ENCODE assay signal across 26 mouse cellular contexts in the genomic region with DNA sequence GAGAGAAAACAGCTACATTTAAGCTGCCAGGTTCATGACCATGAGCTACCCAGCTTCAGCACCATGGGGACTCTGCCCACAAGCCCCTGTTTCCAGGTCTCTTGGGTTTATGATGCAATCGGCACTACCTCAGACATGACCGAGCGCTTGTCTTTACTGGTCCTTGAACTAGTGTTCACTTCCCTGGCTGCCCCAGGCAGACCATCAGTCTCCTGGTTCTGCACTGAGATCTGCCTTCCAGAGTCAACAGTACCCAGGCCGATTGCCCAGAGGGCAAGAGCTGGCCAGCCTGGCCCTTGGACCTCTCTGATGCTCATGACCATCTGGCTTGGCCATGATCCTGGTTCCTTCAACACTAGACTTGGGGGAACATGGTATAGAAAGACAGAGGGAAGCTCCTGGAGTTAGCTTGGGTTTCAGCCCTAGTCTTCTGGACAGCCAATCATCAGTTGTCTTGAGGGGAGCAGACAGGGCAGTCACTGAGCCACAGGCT. TPM values are rescaled to one million over a fixed set of nuclear protein-coding genes. Genes with fewer than 3 reads are reported as not detected.
DNase-seq lines count a peak whose midpoint lies in the region; ATAC-seq lines count a peak whose summit lies in the region.
"Had no signal": no experiment of that assay in that cellular context is flagged by ENCODE, and none has a peak within 500 bp of the region (broad histone marks: within the 10 kb centered on the region; RNA-seq: fewer than 3 reads in every experiment).

No protein-coding gene starts in this region.

- ATAC-seq in cerebellum, adult (ENCODE audit: insufficient number of reproducible peaks, low FRiP score, low TSS enrichment), result peak; percentile 71
- ATAC-seq in monocyte, adult 5-6 weeks (replicated peaks; ENCODE audit: insufficient number of reproducible peaks, low FRiP score, low TSS enrichment, poor library complexity, severe bottlenecking), result no peak
- ATAC-seq: forebrain, embryonic 15.5 days; intestine, postnatal 0 days; liver, embryonic 12.5 days; liver, postnatal 0 days had no signal

- no peak for DNase-seq in cerebellum, postnatal 4 days (ENCODE audit: low spot score in 2 of 2)
- DNase-seq in MN1 (ENCODE audit: low spot score), result peak; percentile 28
- peak; percentile 60 for DNase-seq in cerebellum, adult 8-10 months
- DNase-seq in cerebellum, postnatal 36 days, result peak; percentile 52 to 58
- no peak for DNase-seq in ovary, postnatal 36 days (ENCODE audit: low spot score)
- DNase-seq: adrenal gland, adult 8-10 months; heart, postnatal 10 days; kidney, adult 9 months; kidney, postnatal 14 days; layer of hippocampus, adult 9-11 months; liver, postnatal 0 days; lung, postnatal 4 days; midbrain, embryonic 14.5 days had no signal

RNA-seq across cellular contexts. Expression of a gene that starts 41.6 kb away (rescaled TPM):
- total RNA-seq in monocyte, adult 5-6 weeks (2017), result 0.39 to 0.86 TPM in 2 of 3 replicates, not detected in the other
- total RNA-seq: hematopoietic stem cell, adult 5-6 weeks had no signal

RNA-seq across cellular contexts. Expression of a gene that starts 54.5 kb away (rescaled TPM):
- 18.1 to 62.4 TPM (median 30.9 TPM) in 3 replicates for total RNA-seq in monocyte, adult 5-6 weeks (2017)

RNA-seq across cellular contexts. Expression of a gene that starts 59.0 kb away (rescaled TPM):
- total RNA-seq in monocyte, adult 5-6 weeks (2017), result not detected in 3 replicates
- total RNA-seq: adrenal gland, adult 8-10 months; adrenal gland, postnatal 4 days; common myeloid progenitor, adult 5-6 weeks; gastrocnemius, adult 8-10 months; gastrocnemius, postnatal 4 days; heart, adult 8-10 months; heart, postnatal 10 days; hematopoietic stem cell, adult 5-6 weeks; left cerebral cortex, postnatal 10 days; neutrophil, adult 5-6 weeks had no signal

Comparison
In these comparisons a context has a peak if more than half of its experiments do, and no peak if none do; other contexts are left out.
1. DNase-seq: peak in MN1 (single experiment), cerebellum, adult 8-10 months (single experiment) and cerebellum, postnatal 36 days (2 of 2); none in cerebellum, postnatal 4 days (0 of 2) and ovary, postnatal 36 days (single experiment).